Mouse (Mus musculus) yolk sac, embryonic 10.5 days (tissue): ENCODE measurements around the gene Acss3.

ENCODE experiments used
- DNase-seq: peaks from one replicate; pipeline ENCODE4 v3.0.0-alpha.2; 2017; ENCODE audit warnings: low spot score

Gene Acss3

DNA sequence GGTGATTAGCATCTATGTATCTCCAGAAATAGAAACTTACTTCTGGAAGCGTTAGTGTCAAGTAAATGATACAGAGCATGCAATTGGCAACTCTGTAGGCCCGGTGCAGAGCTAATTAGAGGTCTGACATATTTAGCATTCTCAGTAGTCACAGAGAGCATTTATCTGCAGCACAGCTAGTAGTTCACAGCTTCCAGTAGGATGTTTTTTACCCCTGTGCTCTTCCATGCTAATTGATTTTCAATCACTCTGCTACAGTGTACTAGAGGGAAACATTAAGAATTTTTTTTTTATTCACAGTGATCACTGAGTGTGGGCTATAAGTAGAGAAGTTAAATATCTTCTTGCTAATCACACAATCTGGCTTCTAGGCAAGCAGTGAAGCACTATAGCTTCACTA is 112.3 kb downstream of the Acss3 start:
- no peak for DNase-seq

DNA sequence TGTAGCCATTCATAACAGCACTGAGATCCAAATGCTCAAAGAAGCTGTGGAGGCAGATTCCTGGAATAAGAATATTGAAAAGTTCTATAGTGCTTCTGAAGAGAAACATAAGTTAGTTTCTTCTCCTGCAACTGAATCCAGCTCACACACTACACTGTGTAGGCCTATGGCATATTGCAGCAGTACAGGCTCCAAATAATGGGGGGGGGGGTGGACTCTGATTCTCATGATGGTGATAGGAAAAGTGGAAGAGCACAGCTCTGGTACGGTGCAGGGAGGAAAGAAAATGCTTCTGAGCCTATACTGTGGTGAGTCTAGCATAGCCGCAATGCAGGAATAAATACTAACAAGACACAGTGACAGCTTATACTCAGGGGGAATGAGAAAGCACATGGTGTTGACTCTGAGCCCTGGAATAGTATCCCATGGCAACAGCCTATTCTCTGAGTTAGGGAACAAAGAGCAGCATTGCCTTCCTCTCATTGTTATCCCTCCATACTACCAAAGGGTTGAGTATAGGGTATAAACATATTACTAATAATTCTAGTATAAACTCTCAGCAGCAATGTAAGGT is 125.3 kb downstream of the Acss3 start:
- DNase-seq = no peak

DNA sequence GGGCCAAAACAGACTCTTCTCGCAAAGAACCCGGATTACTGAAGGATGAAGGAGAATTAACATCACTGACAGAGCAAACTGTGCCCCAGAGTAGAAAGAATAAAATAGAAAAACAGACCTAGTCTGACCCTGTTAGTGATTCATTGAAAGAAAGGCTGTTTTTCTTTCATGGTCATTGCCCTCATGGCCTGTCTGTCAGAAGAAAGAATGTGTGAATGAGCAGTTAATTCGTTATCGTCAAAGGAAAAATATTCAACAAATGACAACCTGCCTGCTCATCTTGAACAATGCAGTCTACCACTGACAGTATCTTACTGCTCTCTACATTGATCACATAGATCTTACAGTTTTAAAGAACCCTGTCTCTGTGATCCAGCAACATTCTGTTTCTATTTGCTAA is 134.0 kb downstream of the Acss3 start:
- DNase-seq = no peak

DNA sequence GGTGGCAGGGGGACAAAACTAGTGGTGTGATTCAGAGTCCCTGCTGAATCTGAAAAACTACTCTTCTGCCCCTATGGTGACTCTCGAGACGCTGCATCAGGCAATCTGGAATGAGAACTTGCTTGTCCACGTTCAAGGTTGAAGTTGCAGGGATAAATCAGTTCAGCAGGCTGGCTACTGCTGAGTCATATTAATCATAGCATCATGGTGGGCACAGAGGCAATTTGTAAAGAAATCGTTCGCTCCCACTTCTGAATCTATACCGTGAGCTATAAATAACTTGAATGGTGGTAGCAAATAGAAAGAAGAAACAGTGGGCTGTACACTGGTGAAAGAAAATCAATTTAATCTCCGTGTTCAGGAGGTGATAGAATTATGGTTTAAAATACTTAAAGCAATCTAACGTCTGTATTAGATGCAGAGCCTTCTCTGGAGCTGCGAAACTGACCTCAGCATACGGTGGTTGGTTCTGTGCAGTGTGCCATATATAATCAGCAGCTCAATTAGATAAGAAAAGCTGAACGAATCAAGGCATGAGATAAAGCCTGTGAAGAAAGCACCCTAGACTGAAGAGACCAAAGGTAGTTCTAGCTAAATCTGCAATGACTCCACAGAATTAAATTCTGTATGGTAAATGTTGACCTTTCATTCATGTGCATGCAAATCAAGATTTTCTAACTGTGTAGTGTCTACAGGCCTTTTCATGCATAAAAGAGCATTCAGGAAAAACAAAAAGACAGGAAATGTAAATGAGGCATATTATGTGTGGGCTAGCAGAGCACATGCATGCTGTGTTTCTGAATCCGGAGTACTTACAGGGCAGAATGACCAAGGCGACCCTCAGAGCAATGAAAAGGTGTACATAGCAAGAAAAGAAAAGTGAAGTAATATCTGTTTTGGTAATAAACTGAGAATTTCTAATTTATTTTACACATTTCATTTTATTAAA is 148.0 kb downstream of the Acss3 start:
- no peak for DNase-seq

DNA sequence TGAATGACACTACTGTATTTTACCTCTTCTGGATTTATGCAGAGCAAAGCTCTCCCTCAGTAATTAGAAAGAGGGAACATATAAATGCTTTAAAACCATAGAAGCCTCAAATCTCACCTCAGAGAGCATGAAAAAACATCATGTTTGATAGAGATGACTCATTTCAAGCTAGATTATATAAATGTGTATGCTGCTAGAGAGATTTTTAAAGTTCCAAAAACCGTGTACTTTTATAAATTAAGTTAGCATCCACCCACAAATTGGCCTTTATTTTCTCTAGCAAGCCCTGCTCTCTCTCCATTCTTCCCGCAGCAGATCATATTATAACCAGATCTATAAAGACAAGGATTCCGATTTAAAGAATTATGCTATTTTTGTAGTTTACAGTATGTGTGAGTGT is 164.4 kb downstream of the Acss3 start:
- DNase-seq = no peak

DNA sequence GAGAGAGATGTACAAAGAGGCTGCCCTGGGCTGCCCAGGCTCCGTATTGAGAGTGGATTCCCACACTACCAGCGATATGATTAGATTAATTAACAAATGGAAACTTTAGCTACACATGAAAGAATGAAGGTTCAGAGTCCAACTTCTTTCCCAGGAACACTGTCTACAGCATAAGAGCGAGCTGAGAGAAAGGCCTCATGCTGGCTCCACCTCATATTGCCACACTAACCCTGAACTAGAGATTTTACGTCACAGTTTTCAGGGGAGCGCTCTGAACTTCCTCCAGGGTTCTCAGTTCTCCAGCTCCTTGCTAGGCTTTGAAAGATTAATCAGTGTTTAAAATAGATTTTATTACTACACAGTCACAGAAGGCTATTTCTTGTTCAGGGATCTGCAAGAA is 182.1 kb downstream of the Acss3 start:
- DNase-seq = no peak

DNA sequence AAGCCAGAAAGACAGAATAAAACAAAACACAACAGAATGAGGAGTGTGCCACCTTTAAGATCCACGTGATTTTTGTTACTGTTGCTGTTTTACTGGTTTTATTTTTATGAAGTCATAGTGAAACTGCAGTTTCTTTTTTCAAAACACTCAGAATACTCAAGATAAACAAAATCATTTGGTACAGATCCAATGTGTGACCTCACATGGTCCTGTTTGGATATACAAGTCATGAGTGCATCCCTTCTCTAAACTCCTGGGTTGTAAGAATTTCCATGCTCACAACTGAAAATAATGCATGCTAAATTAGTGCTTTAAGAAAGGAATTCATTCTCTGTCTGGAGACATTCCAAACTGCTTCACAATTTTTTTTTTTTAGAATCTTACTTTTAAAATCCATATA is 184.0 kb downstream of the Acss3 start:
- no peak for DNase-seq

DNA sequence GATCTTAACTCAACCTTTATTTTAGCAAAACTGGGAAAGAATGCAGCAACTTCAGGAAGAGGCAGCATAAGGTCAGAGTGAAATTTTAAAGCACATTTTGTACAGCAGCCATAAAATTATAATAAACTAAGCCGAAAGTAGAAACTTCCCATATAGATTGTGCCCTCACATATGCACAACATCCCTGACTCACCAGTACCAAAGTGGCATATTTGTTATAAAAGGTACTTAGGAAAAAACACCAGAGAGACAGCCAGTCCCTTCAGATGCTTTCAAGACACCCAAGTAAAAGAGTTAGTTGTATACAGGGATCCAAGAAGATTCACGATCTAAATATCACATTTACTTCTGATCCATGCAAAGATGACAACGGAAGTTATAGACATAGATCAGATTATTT is 184.6 kb downstream of the Acss3 start:
- no peak for DNase-seq

DNA sequence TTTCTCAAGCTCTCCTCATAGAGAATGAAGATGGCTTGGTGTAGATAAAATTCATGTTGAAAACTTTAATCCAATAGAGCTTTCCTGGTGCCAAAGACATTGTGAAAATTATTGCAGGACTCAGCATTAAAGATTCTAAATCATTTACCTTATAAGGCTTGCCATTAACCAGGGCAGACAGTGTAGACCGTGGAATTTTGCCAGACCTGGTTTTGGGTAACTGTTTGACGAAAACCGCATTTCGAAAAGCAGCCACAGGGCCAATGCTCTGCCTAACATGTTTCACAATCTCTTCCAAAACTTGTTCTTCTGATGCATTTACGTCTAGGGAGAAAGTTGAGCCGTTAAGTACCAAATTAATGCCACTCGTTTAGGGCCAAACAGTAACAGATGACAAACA is 186.5 kb downstream of the Acss3 start:
- no peak for DNase-seq

DNA sequence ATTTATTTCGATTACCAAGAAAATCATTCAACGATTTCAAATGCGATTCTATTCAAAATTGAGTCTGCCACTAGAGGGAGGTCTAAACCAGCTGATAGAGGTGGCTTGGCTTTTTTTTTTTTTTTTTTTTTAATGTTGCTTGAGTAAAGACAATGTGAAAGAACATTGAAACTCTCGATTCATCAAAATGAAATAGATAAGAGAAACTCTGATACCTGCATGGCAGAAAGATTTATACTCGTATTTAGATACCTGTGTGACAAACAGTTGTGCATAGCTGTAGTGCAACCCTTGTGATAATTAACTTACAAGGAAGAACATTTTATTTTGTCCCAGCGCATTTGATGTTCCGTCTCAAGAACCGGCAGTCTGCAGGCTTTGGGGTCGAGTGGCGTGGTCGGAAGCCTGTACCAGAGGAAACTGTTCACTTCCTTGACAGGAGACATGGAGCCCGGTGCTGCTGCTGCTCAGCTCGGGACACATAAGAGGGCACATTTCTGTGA is 190.8 kb downstream of the Acss3 start:
- DNase-seq = no peak

DNA sequence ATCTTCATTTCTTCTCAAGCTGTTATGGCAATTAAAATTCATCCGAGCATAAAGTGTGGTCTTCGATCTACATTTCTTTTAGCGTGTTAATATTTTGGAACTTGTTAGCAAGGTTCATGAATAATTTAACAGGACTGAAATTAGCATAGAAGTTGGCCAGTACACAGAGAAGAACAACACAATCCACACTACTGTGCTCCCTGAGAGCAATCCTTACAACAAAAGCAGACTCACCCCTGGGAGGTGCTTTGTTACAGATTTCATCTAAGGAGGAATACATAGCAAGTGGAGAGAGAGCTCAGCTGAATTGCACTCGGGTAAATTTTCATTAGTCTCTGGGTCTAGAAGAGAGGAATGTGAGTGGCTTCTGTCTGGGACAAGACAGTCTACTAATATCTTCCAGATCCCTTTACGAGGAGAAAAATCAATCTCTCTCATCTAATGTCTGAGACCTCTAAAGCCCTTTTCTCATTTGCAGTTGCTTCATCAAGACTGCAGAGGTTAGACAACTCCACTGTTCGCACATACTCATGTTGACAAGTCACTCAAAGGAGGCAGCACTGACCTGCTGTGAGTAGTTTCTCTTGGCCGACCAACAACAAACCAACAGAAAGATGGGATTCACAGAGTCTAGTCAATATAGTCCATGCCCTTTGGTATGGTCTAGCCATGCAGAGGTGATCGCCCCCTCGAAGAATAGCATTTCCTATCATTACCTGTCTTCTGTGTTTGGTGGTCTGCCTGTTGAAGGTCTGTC is 194.7 kb downstream of the Acss3 start:
- DNase-seq = no peak

DNA sequence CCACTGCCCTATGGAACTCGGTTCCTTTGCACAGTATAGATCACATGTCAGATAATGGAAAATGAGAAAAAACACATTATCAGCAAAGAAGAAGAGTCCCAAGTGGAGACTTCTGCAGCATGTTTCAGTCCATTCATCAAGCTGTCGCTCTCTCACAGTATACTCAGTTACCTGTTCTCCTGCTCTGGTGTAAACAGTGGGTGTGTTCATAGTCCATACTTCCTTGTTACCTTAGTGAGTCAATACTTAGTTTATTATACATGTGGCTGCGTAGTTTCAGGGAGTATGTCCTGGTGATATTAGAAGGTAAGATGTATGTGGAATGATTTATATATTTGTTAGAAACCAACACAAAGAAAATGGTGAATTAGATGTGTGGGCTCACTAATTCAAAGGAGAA is 198.7 kb downstream of the Acss3 start:
- DNase-seq = no peak

DNA sequence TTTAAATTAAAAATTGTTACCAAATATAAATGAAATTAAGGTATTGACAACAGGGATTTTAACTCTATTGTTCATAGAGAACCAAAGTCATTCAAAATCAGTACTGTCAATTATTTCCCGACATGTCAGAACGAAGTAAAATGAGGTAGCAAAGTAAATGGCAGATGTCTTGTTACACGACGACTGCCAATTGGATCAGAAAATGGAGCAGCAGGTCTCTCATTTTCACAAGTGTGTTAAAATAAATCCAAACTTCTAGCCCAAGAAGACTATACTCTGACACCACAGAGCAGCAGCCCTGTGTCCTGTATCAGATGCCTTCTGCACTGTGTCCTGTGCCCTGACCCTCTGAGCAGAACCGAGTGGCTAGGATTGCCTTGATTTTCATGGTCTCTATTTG is 199.1 kb downstream of the Acss3 start:
- no peak for DNase-seq

DNA sequence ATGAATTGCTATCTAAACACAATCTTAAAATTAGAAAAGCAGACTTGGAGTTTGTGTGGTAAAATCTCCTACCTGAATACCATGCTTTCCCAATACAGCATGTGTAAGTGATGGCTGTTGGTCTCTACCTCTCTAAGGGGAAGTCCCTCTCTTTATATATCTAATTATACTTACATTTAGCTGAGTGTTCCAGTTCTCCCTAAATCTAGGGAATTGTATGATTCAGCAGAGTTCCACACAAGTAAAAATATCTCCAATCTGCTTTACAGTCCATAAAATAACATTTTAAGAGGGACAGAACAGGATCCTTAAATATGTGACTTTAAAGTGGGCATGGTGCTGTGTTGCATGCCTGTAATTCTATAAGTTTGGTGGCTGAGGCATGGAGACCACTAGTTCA is 208.6 kb downstream of the Acss3 start:
- DNase-seq = no peak

DNA sequence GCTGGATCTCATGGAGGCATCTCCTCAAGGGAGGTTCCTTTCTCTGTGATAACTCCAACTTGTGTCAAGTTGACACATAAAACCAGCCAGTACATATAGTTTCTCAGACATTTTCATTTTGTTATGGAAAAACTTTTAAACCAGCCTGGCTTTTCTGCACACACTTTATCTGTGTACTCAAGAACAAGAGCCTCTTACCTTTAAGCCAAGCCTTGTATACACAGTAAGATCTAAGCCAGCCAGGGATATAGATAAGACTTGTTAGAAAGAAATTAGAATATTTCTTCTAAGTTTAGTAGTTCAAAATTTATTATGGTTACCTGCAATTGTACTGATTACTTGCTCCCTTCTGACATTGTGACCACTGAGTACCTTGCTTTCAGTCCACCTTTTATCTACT is 209.2 kb downstream of the Acss3 start:
- no peak for DNase-seq

DNA sequence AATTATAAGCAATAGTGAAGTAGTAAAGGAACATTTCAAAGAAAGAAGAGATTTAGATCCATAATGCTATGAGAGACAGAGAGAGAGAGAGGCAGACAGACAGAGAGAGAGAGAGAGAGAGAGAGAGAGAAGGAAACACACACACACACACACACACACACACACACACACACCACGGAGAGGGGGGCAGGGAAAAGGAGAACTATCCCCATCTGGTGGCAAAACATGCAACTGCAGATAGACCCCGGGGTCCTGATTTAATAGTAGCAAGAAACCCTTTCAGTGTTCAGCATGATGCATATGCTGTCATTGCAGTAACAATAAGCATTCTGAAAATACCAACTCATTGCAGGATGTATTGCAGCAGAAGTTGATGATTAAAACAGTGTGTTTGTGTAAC is 210.4 kb downstream of the Acss3 start:
- no peak for DNase-seq

DNA sequence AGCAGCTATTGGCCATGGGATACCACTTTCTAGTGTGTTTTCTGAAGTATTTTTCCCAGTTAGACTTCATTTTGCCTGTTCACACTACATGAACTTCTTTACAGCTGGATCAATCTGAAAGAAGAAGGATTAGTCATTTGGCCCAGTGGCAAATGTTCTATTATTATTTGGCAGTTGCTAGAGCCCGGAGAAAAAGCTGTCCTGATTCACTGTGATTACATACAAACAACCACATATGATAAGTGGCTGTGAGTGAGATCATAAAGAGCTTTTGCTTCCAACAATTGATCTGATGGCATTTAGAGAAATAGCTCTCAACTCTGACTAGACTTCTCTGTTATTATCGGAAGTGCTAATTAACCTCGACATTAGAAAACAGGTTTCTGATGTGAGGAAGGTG is 213.4 kb downstream of the Acss3 start:
- no peak for DNase-seq

DNA sequence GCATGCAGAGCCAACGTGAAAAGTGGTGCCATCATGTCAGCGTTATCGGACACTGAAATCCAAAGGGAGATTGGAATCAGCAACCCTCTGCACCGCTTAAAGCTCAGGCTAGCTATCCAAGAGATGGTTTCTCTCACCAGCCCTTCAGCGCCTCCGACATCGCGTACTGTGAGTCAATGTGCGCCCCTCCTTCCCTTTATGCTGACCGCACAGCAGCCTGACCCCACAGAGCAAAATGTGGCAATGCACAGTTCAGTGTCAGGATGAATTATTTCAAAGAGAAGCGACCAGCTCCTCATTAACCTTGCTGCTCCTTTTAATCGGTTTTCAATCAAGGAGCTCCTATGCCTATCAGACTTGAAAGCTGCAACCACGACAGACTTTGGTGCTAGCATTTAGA is 227.1 kb downstream of the Acss3 start:
- DNase-seq = no peak
